Mouse (Mus musculus) limb, embryonic 10.5 days (tissue): ENCODE data around the gene Rbfox3. TPM values are rescaled to one million over a fixed set of nuclear protein-coding genes. Genes with fewer than 3 reads are reported as not detected.

Experiments used
- DNase-seq: peaks from one replicate; pipeline ENCODE4 v3.0.0-alpha.2; 2017; ENCODE audit warnings: low spot score
- H3K27ac ChIP-seq: fragments of 300-500 bp; sonication (generic); 2 replicates; pipeline ENCODE4 v1.5.1; 2016; ENCODE audit warnings: mild to moderate bottlenecking
- H3K27me3 ChIP-seq: fragments of 300-500 bp; sonication (generic); 2 replicates; pipeline ENCODE4 v1.6.1; 2016; ENCODE audit warnings: low read depth, mild to moderate bottlenecking; ENCODE audit not compliant: poor library complexity, severe bottlenecking
- H3K36me3 ChIP-seq: fragments of 300-500 bp; sonication (generic); 2 replicates; pipeline ENCODE4 v1.6.1; 2016; ENCODE audit warnings: mild to moderate bottlenecking, moderate library complexity
- H3K4me1 ChIP-seq: fragments of 300-500 bp; sonication (generic); 2 replicates; pipeline ENCODE4 v1.6.1; 2016
- H3K4me3 ChIP-seq: fragments of 300-500 bp; sonication (generic); 2 replicates; pipeline ENCODE4 v1.5.1; 2016; ENCODE audit warnings: mild to moderate bottlenecking, moderate library complexity
- H3K9me3 ChIP-seq: fragments of 300-500 bp; sonication (generic); replicated peaks from 2 replicates; pipeline ENCODE4 v1.6.1; 2016; ENCODE audit warnings: mild to moderate bottlenecking
- WGBS: fragments of 180-500 bp; shearing (Covaris S2); methylation state at CpG from one replicate; pipeline ENCODE4 v1.1.7; 2016; 5-methylcytosine and 5-hydroxymethylcytosine counted together
- polyA plus RNA-seq: library from polyadenylated mRNA; unstranded; fragments of >200 nt; fragmentation: Nextera tagmentation; extraction: Ambion mirVana; gene quantifications from 2 replicates; pipeline ENCODE4 v1.2.1, GENCODE M21; 2016

The Rbfox3 gene
- polyA plus RNA-seq, 1 experiment from 2014 or later, result 1.7 TPM

- DNase-seq, result no peak
- H3K4me1 ChIP-seq, result peaks cover 51% of the 10 kb centered on the region
- H3K27me3 ChIP-seq, result peaks cover 12% of the 10 kb centered on the region
- no peaks in the 10 kb centered on the region for H3K9me3 ChIP-seq
- peaks cover 71% of the 10 kb centered on the region for H3K36me3 ChIP-seq
- 0 out of 2 replicates have a peak overlapping the region, but pooled peaks have one; percentile 43 for H3K27ac ChIP-seq
- no peak overlapping the region for H3K4me3 ChIP-seq
- WGBS, result 82% methylated on average over 8 of the region's 8 CpGs
Measured at GRCm38 (mm10) chr11:118484169-118484568, 427.2 kb downstream of the Rbfox3 start.

GRCm38 (mm10) chr11:118481751-118482150, 429.6 kb downstream of the Rbfox3 start:
- DNase-seq, result no peak
- Histone ChIP-seq H3K27me3 (no peaks in the 10 kb centered on the region), H3K4me3 (no peak overlapping the region), H3K4me1 (peaks cover 45% of the 10 kb centered on the region), H3K27ac (no peak overlapping the region), H3K9me3 (no peaks in the 10 kb centered on the region), H3K36me3 (peaks cover 62% of the 10 kb centered on the region)
- 88% methylated on average over 14 of the region's 14 CpGs for WGBS

GRCm38 (mm10) chr11:118481231-118481630, 430.2 kb downstream of the Rbfox3 start:
- Histone ChIP-seq H3K36me3 (peaks cover 57% of the 10 kb centered on the region), H3K27ac (0 out of 2 replicates have a peak overlapping the region, but pooled peaks have one; percentile 6), H3K4me1 (peaks cover 46% of the 10 kb centered on the region), H3K27me3 (no peaks in the 10 kb centered on the region), H3K4me3 (no peak overlapping the region), H3K9me3 (no peaks in the 10 kb centered on the region)
- DNase-seq, result no peak
- 94% methylated on average over 11 of the region's 11 CpGs for WGBS

GRCm38 (mm10) chr11:118479776-118480175, 431.6 kb downstream of the Rbfox3 start:
- Histone ChIP-seq H3K36me3 (peaks cover 44% of the 10 kb centered on the region), H3K4me1 (peaks cover 45% of the 10 kb centered on the region), H3K27me3 (no peaks in the 10 kb centered on the region), H3K9me3 (no peaks in the 10 kb centered on the region), H3K4me3 (no peak overlapping the region), H3K27ac (no peak overlapping the region)
- DNase-seq, result no peak
- WGBS, result 83% methylated on average over 12 of the region's 12 CpGs

GRCm38 (mm10) chr11:118476396-118477373, 434.7 kb downstream of the Rbfox3 start, which contains the start of gene Engase:
Engase (plus strand) TSS chr11:118476829.
- Histone ChIP-seq H3K36me3 (peaks cover 18% of the 10 kb centered on the region), H3K27me3 (no peaks in the 10 kb centered on the region), H3K9me3 (no peaks in the 10 kb centered on the region), H3K4me3 (peak within 1 kb of the TSS; percentile 89), H3K27ac (peak within 1 kb of the TSS; percentile 85), H3K4me1 (peaks cover 27% of the 10 kb centered on the region)
- peak; percentile 93 for DNase-seq
- 1% methylated on average over 57 of the region's 57 CpGs for WGBS

GRCm38 (mm10) chr11:118475496-118476083, 435.8 kb downstream of the Rbfox3 start:
- Histone ChIP-seq H3K36me3 (peaks cover 12% of the 10 kb centered on the region), H3K27me3 (no peaks in the 10 kb centered on the region), H3K4me3 (no peak overlapping the region), H3K27ac (no peak overlapping the region), H3K4me1 (peaks cover 28% of the 10 kb centered on the region), H3K9me3 (no peaks in the 10 kb centered on the region)
- WGBS, result 68% methylated on average over 7 of the region's 7 CpGs
- no peak for DNase-seq

- Histone ChIP-seq H3K27me3 (no peaks in the 10 kb centered on the region), H3K9me3 (no peaks in the 10 kb centered on the region), H3K36me3 (peaks cover under 1% of the 10 kb centered on the region; the same call in 1 of the 2 replicates), H3K4me1 (peaks cover 38% of the 10 kb centered on the region), H3K27ac (no peak overlapping the region), H3K4me3 (no peak overlapping the region)
- DNase-seq, result no peak
- WGBS, result 81% methylated on average over 6 of the region's 6 CpGs
Measured at GRCm38 (mm10) chr11:118473842-118474500, 437.4 kb downstream of the Rbfox3 start.

- Histone ChIP-seq H3K4me1 (peaks cover 38% of the 10 kb centered on the region), H3K27me3 (no peaks in the 10 kb centered on the region), H3K4me3 (no peak overlapping the region), H3K36me3 (no peaks in the 10 kb centered on the region), H3K9me3 (no peaks in the 10 kb centered on the region), H3K27ac (no peak overlapping the region)
- 90% methylated on average over 1 of the region's 1 CpGs for WGBS
- no peak for DNase-seq
Measured at GRCm38 (mm10) chr11:118473161-118473560, 438.2 kb downstream of the Rbfox3 start.

- H3K27me3 ChIP-seq, result no peaks in the 10 kb centered on the region
- WGBS, result 93% methylated on average over 13 of the region's 13 CpGs
- H3K4me3 ChIP-seq, result no peak overlapping the region
- no peak overlapping the region for H3K27ac ChIP-seq
- no peaks in the 10 kb centered on the region for H3K9me3 ChIP-seq
- DNase-seq, result no peak
- peaks cover 30% of the 10 kb centered on the region for H3K4me1 ChIP-seq
- H3K36me3 ChIP-seq, result no peaks in the 10 kb centered on the region
Measured at GRCm38 (mm10) chr11:118471676-118472075, 439.7 kb downstream of the Rbfox3 start.

- no peak overlapping the region for H3K27ac ChIP-seq
Measured at GRCm38 (mm10) chr11:118470234-118470966, 441.0 kb downstream of the Rbfox3 start.

GRCm38 (mm10) chr11:118469509-118470160, 441.8 kb downstream of the Rbfox3 start:
- no peaks in the 10 kb centered on the region for H3K9me3 ChIP-seq
- no peak overlapping the region for H3K4me3 ChIP-seq
- no peaks in the 10 kb centered on the region for H3K36me3 ChIP-seq
- DNase-seq, result no peak
- H3K27ac ChIP-seq, result no peak overlapping the region
- no peaks in the 10 kb centered on the region for H3K27me3 ChIP-seq
- peaks cover 18% of the 10 kb centered on the region for H3K4me1 ChIP-seq
- 88% methylated on average over 10 of the region's 10 CpGs for WGBS

More at GRCm38 (mm10) chr11:118470234-118470966, 441.0 kb downstream of the Rbfox3 start:
- Histone ChIP-seq H3K36me3 (no peaks in the 10 kb centered on the region), H3K4me1 (peaks cover 18% of the 10 kb centered on the region), H3K4me3 (no peak overlapping the region), H3K9me3 (no peaks in the 10 kb centered on the region), H3K27me3 (no peaks in the 10 kb centered on the region)
- no peak for DNase-seq
- WGBS, result 41% methylated on average over 12 of the region's 12 CpGs
